In the genomic region with DNA sequence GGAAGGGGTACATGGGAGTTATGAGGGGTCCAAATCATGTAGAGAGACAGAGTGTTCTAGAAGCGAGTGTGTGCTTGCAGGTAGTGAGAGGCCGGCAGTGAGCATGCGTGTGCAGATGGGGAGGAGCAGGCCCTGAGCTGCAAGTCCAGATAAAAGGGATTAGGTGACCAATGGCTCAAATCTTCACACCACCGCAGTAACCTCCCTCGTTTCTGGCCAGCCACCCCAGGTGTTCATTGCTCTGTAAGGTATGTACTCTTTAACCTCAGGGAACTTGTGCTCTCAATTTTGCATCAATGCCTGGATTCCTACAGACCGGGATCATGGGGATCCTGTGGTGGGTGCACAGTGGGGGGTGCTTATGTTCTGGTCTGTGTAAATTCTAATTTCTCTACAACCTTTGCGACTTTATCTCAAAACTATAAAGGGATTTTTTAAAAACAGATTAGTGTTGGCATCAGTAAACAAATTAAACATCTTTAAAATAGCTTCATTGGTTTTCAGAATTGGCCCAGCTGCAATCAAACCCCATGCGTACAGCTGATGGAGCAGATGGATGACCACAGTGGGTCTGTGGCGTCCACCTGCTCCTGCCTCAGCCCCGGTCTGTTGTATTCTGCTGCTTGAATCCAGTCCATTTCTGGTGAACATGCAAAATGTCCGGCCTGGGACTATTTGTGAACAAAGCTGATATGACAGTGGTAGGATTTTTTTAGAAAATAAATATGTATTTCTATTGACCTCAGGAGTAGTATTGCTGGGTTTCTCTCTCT, we compare ENCODE assay signal across 8 mouse cellular contexts. TPM values are rescaled to one million over a fixed set of nuclear protein-coding genes. Genes with fewer than 3 reads are reported as not detected.
DNase-seq lines count a peak whose midpoint lies in the region; ATAC-seq and TF ChIP-seq lines count a peak whose summit lies in the region.

Gene Gnb5 (plus strand): TSS at position 163 of the 773 bp plus-strand sequence.

- DNase-seq in lung, adult 2 months, result no peak
- no peak for DNase-seq in lung, postnatal 36 days
- DNase-seq in cerebellum, postnatal 36 days, result peak; percentile 87 to 90
- DNase-seq in heart, postnatal 14 days, result no peak
- no peak for DNase-seq in limb, embryonic 11.5 days (ENCODE audit: low spot score)
- DNase-seq in thymus, postnatal 14 days, result no peak
- no peak for DNase-seq in frontal cortex, postnatal 14 days (ENCODE audit: low spot score in 2 of 2)
- DNase-seq in urinary bladder, postnatal 4 days (ENCODE audit: low spot score in 2 of 2), result no peak

- H3K4me1 ChIP-seq in lung, adult 2 months (ENCODE audit: control insufficient read depth, insufficient read depth, low read length), result no peaks in the 10 kb centered on the region
- no peaks in the 10 kb centered on the region for H3K4me1 ChIP-seq in limb, embryonic 11.5 days (ENCODE audit: control insufficient read depth, insufficient read depth, low read length)

- TF ChIP-seq CTCF in lung, adult 2 months (IDR thresholded peaks at IDR 0.05; ENCODE audit: insufficient read depth, low read length), result no peak

- no peaks in the 10 kb centered on the region for H3K36me3 ChIP-seq in limb, embryonic 11.5 days (ENCODE audit: control insufficient read depth, insufficient read depth, low read length)

- no peaks in the 10 kb centered on the region for H3K27me3 ChIP-seq in limb, embryonic 11.5 days (ENCODE audit: control insufficient read depth, insufficient read depth, low read length)

- H3K27ac ChIP-seq in limb, embryonic 11.5 days (replicated peaks; ENCODE audit: low read depth, low read length), result no peak within 1 kb of the TSS

- TF ChIP-seq POLR2A in lung, adult 2 months (IDR thresholded peaks at IDR 0.05; ENCODE audit: borderline replicate concordance, extremely low read depth, low read depth, low read length), result no peak

- H3K4me3 ChIP-seq in lung, adult 2 months (replicated peaks; ENCODE audit: extremely low read depth, low read depth, low read length), result no peak within 1 kb of the TSS
- H3K4me3 ChIP-seq in limb, embryonic 11.5 days (ENCODE audit: low read depth, low read length), result no peak within 1 kb of the TSS

- no peak within 1 kb of the TSS for H3K9ac ChIP-seq in limb, embryonic 11.5 days (ENCODE audit: low read length)

- ATAC-seq in limb, embryonic 11.5 days (ENCODE audit: insufficient number of reproducible peaks, low FRiP score, low TSS enrichment, low read depth), result no peak

- no peak within 1 kb of the TSS for H3K4me2 ChIP-seq in limb, embryonic 11.5 days (ENCODE audit: low read depth, severe bottlenecking)

- H3K9me3 ChIP-seq in limb, embryonic 11.5 days (ENCODE audit: control insufficient read depth, low read length), result no peaks in the 10 kb centered on the region

- intact Hi-C loops in heart, postnatal 14 days (cut with DNase I), result no loop called here

- WGBS in lung, adult 2 months, result 85% methylated on average over 11 of the region's 11 CpGs
- WGBS in limb, embryonic 11.5 days, result 78% methylated on average over 11 of the region's 11 CpGs

RNA-seq across cellular contexts. Expression of gene Gnb5, which starts in this region (rescaled TPM):
- polyA plus RNA-seq in lung, adult 2 months (2012; rRNA removed), result 12.4 and 15.4 TPM in 2 replicates
- 10 to 100 TPM; 28.0 to 29.9 TPM for total RNA-seq in heart, postnatal 14 days (2021)
- 20.8 and 23.0 TPM in 2 replicates for polyA plus RNA-seq in limb, embryonic 11.5 days (2014; fragmentation: Nextera tagmentation; extraction: Ambion mirVana)

Comparison
In these comparisons a context has a peak if more than half of its experiments do, and no peak if none do; other contexts are left out.
1. DNase-seq: peak in cerebellum, postnatal 36 days (2 of 2); none in lung, adult 2 months (single experiment), lung, postnatal 36 days (single experiment), heart, postnatal 14 days (0 of 2), limb, embryonic 11.5 days (single experiment), thymus, postnatal 14 days (single experiment), frontal cortex, postnatal 14 days (0 of 2) and urinary bladder, postnatal 4 days (0 of 2).